Mouse (Mus musculus) ES-E14 (cell line): ENCODE data around the gene Olfr736. TPM values are rescaled to one million over a fixed set of nuclear protein-coding genes. Genes with fewer than 3 reads are reported as not detected.

Source experiments
- DNase-seq: peaks from one replicate; pipeline ENCODE4 v3.0.0-alpha.2; 2013; ENCODE audit warnings: low read depth, low spot score
- H3K27ac ChIP-seq: 2 replicates; pipeline ENCODE4 v1.5.1; 2012; ENCODE audit warnings: low read depth, mild to moderate bottlenecking, low read length, moderate library complexity, mixed read lengths; ENCODE audit not compliant: poor library complexity, insufficient read depth, severe bottlenecking
- H3K36me3 ChIP-seq: 2 replicates; pipeline ENCODE4 v1.6.1; 2012; ENCODE audit warnings: mild to moderate bottlenecking, low read length, moderate library complexity, mixed read lengths; ENCODE audit not compliant: control insufficient read depth, poor library complexity, insufficient read depth, severe bottlenecking
- H3K4me1 ChIP-seq, 2 experiments: fragments of 150-350 bp in 1 of 2; sonication (generic) in 1 of 2; 2 replicates each; pipeline ENCODE4 v1.6.1; 2012; ENCODE audit warnings: low read length in 2 of 2, mild to moderate bottlenecking in 1 of 2, mixed read lengths in 1 of 2; ENCODE audit not compliant: control insufficient read depth in 2 of 2, insufficient read depth in 2 of 2, poor library complexity in 1 of 2
- H3K4me3 ChIP-seq, 2 experiments: fragments of 150-350 bp in 1 of 2; sonication (generic) in 1 of 2; 2 replicates each; pipeline ENCODE4 v1.5.1; 2012; ENCODE audit warnings: low read length in 2 of 2, low read depth in 1 of 2, mild to moderate bottlenecking in 1 of 2, mixed read lengths in 1 of 2; ENCODE audit not compliant: insufficient read depth in 1 of 2, poor library complexity in 1 of 2, severe bottlenecking in 1 of 2
- H3K9ac ChIP-seq: 2 replicates; pipeline ENCODE4 v1.6.1; 2012; ENCODE audit warnings: low read depth, mild to moderate bottlenecking, low read length, mixed read lengths; ENCODE audit not compliant: poor library complexity, insufficient read depth, severe bottlenecking
- H3K9me3 ChIP-seq: fragments of 150-350 bp; sonication (generic); 2 replicates; pipeline ENCODE4 v1.6.1; 2012; ENCODE audit warnings: low read depth, mild to moderate bottlenecking, low read length; ENCODE audit not compliant: control insufficient read depth, insufficient read depth
- CHD2 ChIP-seq: IDR thresholded peaks from 2 replicates; pipeline ENCODE4 v1.6.1; 2014; ENCODE audit warnings: mild to moderate bottlenecking, low read depth, low read length, inconsistent platforms
- HCFC1 ChIP-seq: IDR thresholded peaks from 2 replicates; pipeline ENCODE4 v1.6.1; 2012; ENCODE audit warnings: low read length, inconsistent platforms, borderline replicate concordance; ENCODE audit not compliant: insufficient read depth
- MAFK ChIP-seq: IDR thresholded peaks from 2 replicates; pipeline ENCODE4 v1.6.1; 2014; ENCODE audit warnings: mild to moderate bottlenecking, low read depth, low read length, inconsistent platforms; ENCODE audit not compliant: insufficient read depth
- ZC3H11A ChIP-seq: IDR thresholded peaks from 2 replicates; pipeline ENCODE4 v1.6.1; 2012; ENCODE audit warnings: low read depth, mild to moderate bottlenecking, inconsistent platforms, low read length, borderline replicate concordance
- ZNF384 ChIP-seq: IDR thresholded peaks from 2 replicates; pipeline ENCODE4 v1.6.1; 2012; ENCODE audit warnings: low read depth, low read length, inconsistent platforms
- in situ Hi-C, 2 experiments: fragments of 600-800 bp; cut with MboI; formaldehyde crosslinking; loops; one replicate each; pipeline ENCODE4 v1.15.1; 2025; ENCODE audit warnings: low sequenced_read_pairs in 2 of 2, inconsistent platforms in 1 of 2; ENCODE audit not compliant: unreplicated experiment in 2 of 2
- total RNA-seq: library from RNA; depleted of rRNA; stranded (reverse); fragments of 300-350 nt; gene quantifications from 2 replicates; pipeline ENCODE4 v1.2.3, GENCODE M21; 2012; rRNA removed

Gene Olfr736
- total RNA-seq, 1 experiment, result not detected

DNA sequence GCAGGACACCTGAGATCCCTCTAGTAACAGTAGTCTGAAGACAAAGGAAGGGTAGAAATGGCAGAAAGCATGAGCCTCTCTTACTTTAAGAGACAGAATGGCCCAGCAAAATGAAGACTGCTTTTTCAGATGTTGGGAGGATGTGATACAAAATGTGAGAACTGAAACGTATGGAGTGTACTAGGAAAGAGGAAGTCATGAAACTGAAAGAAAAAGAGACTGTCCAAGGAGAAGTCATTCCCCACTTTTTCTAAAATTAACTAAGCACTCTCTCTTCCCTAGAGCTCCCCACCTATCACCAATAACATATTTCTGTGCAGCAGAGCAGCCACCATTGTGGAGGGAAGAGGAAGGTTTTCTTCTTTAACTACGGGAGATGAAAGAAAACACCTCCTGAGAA, 23.4 kb upstream of the Olfr736 start, which contains the start of gene Tlr11:
Gene Tlr11 (plus strand): TSS at position 322 of the 400 bp plus-strand sequence.
- H3K27ac ChIP-seq, result no peak within 1 kb of the TSS
- TF ChIP-seq MAFK (no peak), ZC3H11A (no peak), CHD2 (no peak), HCFC1 (no peak)
- H3K9ac ChIP-seq, result no peak within 1 kb of the TSS
- DNase-seq, result no peak
- no peaks in the 10 kb centered on the region for H3K36me3 ChIP-seq
- no peaks in the 10 kb centered on the region for H3K4me1 ChIP-seq
- no peak within 1 kb of the TSS for H3K4me3 ChIP-seq
- in situ Hi-C loops, result loop anchor here in 1 of 2 experiments (25.0 kb wide), 1 partner anchor 405 kb away; no protein-coding TSS in a partner anchor
- no peaks in the 10 kb centered on the region for H3K9me3 ChIP-seq

DNA sequence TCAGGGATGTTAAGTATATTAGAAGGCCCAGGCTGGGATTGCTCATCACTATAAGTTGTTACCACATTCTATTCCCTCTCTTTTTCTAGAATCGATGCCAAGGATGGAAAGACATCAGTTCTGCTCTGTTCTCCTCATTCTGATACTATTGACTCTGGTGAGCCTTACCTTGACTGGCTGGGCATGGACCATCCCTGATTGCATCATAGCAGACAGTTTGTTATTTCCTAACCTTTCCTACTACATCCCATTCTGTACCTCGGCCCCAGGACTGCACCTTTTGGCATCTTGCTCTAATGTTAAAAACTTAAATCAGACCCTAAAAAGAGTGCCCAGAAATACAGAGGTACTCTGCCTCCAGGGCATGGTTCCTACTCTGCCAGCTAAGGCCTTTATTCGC, 20.5 kb upstream of the Olfr736 start:
- no peak overlapping the region for H3K4me3 ChIP-seq
- no peaks in the 10 kb centered on the region for H3K9me3 ChIP-seq
- TF ChIP-seq ZC3H11A (no peak), ZNF384 (no peak), MAFK (no peak), CHD2 (no peak), HCFC1 (no peak)
- H3K9ac ChIP-seq, result no peak overlapping the region
- H3K36me3 ChIP-seq, result no peaks in the 10 kb centered on the region
- H3K27ac ChIP-seq, result no peak overlapping the region
- no peaks in the 10 kb centered on the region for H3K4me1 ChIP-seq
- DNase-seq, result no peak
- in situ Hi-C loops, result loop anchor here in 1 of 2 experiments (25.0 kb wide), 1 partner anchor 402 kb away; no protein-coding TSS in a partner anchor

DNA sequence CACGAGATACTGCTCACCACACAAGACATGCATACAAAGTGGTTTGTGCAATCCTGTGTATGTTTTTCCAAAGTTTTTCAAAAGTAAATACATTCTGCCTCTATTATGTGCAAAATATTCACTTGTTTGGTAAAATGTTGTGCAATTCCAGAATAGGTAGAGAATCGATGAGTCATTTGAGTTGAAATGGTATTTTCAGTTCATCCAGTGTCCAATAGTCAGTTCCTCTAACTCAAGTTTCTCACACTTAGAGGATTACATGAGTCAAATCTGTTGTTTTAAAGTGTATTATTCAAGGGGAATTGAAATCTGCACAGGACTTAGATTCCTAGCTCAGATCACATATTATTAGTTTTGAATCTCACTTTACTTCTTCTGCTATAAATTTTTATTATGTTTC, 17.4 kb upstream of the Olfr736 start:
- no peaks in the 10 kb centered on the region for H3K36me3 ChIP-seq
- no peak overlapping the region for H3K27ac ChIP-seq
- H3K4me3 ChIP-seq, result no peak overlapping the region
- in situ Hi-C loops, result loop anchor here in 1 of 2 experiments (25.0 kb wide), 1 partner anchor 399 kb away; no protein-coding TSS in a partner anchor
- no peaks in the 10 kb centered on the region for H3K9me3 ChIP-seq
- H3K9ac ChIP-seq, result no peak overlapping the region
- TF ChIP-seq CHD2, result no peak
- TF ChIP-seq ZNF384, result no peak
- TF ChIP-seq ZC3H11A, result no peak
- TF ChIP-seq MAFK, result no peak
- TF ChIP-seq HCFC1, result no peak
- no peak for DNase-seq
- H3K4me1 ChIP-seq, result no peaks in the 10 kb centered on the region

DNA sequence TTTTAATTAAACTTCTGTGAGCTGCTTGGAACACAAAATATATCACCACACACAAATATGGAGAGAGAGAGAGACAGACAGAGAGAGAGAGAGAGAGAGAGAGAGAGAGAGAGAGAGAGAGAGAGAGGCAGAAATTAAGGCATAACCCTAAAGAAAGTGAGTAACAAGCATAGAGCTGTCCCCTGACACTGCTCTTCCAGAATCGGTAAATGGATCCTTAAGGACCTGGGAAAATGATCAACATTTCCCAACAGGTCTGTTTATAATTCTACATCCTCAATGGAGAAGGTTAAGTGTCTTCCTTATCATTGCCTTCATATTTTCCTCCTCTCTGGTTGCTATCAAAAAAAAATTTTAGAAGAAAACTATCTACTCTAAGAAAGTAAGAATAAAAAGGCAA, 26.3 kb downstream of the Olfr736 start, which contains the start of gene Olfr738:
Gene Olfr738 (plus strand): TSS at position 301 of the 400 bp plus-strand sequence.
- Histone ChIP-seq H3K4me3 (no peak within 1 kb of the TSS), H3K4me1 (no peaks in the 10 kb centered on the region), H3K27ac (no peak within 1 kb of the TSS), H3K36me3 (no peaks in the 10 kb centered on the region), H3K9ac (no peak within 1 kb of the TSS), H3K9me3 (no peaks in the 10 kb centered on the region)
- in situ Hi-C loops, result no loop called here
- no peak for TF ChIP-seq HCFC1
- TF ChIP-seq CHD2, result no peak
- TF ChIP-seq MAFK, result no peak
- TF ChIP-seq ZNF384, result no peak
- no peak for TF ChIP-seq ZC3H11A
- DNase-seq, result no peak

DNA sequence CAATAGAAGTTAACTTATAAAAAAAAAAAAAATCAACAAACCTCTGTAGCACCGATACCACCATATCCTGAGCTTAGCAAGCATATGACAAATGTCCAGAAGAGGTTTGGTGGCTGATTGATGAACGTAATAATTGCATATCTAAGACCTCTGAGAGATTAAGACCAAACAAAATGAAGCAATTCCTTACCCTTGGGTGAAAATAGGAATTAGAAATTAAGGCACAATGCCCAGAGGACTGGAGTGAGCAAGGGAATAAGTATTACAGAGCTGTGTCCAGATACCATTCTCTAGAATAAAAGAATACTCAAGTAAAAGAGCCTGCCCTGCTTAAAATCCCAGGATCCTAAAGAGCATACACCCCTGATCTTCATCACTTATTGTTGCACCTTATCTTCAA, 37.4 kb downstream of the Olfr736 start, which contains the start of gene Olfr739:
Gene Olfr739 (plus strand): TSS at position 301 of the 400 bp plus-strand sequence.
- TF ChIP-seq ZC3H11A, result no peak
- TF ChIP-seq CHD2, result no peak

More for the DNA sequence above, 37.4 kb downstream of the Olfr736 start, which contains the start of gene Olfr739:
- no peaks in the 10 kb centered on the region for H3K9me3 ChIP-seq
- no peak within 1 kb of the TSS for H3K9ac ChIP-seq
- no peaks in the 10 kb centered on the region for H3K36me3 ChIP-seq
- in situ Hi-C loops, result no loop called here
- no peaks in the 10 kb centered on the region for H3K4me1 ChIP-seq
- no peak within 1 kb of the TSS for H3K4me3 ChIP-seq
- H3K27ac ChIP-seq, result no peak within 1 kb of the TSS
- DNase-seq, result no peak

Other genes with a start within 250 kb of the Olfr736 start
- not detected in 2 replicates for gene Olfr728, start 238.5 kb upstream of the Olfr736 start, total RNA-seq
- not detected in 2 replicates for gene Olfr729, start 228.3 kb upstream of the Olfr736 start, total RNA-seq
- gene Olfr730, start 193.0 kb upstream of the Olfr736 start, total RNA-seq, result not detected in 2 replicates
- not detected in 2 replicates for gene Olfr731, start 139.3 kb upstream of the Olfr736 start, total RNA-seq
- not detected in 2 replicates for gene Olfr732, start 97.0 kb upstream of the Olfr736 start, total RNA-seq
- not detected in 2 replicates for gene Olfr733, start 79.6 kb upstream of the Olfr736 start, total RNA-seq
- not detected in 2 replicates for gene Olfr734, start 54.4 kb upstream of the Olfr736 start, total RNA-seq
- not detected in 2 replicates for gene Olfr735, start 32.3 kb upstream of the Olfr736 start, total RNA-seq
- not detected in 2 replicates for gene Tlr11, start 23.2 kb upstream of the Olfr736 start, total RNA-seq
- gene Olfr738, start 26.4 kb downstream of the Olfr736 start, total RNA-seq, result not detected in 2 replicates
- not detected in 2 replicates for gene Olfr739, start 37.5 kb downstream of the Olfr736 start, total RNA-seq
- gene Olfr740, start 64.4 kb downstream of the Olfr736 start, total RNA-seq, result not detected in 2 replicates
- not detected in 2 replicates for gene Olfr741, start 91.6 kb downstream of the Olfr736 start, total RNA-seq
- gene Olfr742, start 122.4 kb downstream of the Olfr736 start, total RNA-seq, result not detected in 2 replicates
- gene Olfr743, start 140.7 kb downstream of the Olfr736 start, total RNA-seq, result not detected in 2 replicates
- not detected in 2 replicates for gene Olfr744, start 233.7 kb downstream of the Olfr736 start, total RNA-seq